Mouse (Mus musculus) testis, adult 2 months (tissue): ENCODE data around the gene Igfbp7. TPM values are rescaled to one million over a fixed set of nuclear protein-coding genes. Genes with fewer than 3 reads are reported as not detected.

Source experiments
- H3K27ac ChIP-seq: fragments of 200-500 bp; 2 replicates; pipeline ENCODE4 v1.5.1; 2012; ENCODE audit warnings: low read depth, low read length; ENCODE audit not compliant: control insufficient read depth, insufficient read depth
- H3K27me3 ChIP-seq: fragments of 200-500 bp; 2 replicates; pipeline ENCODE4 v1.6.1; 2012; ENCODE audit warnings: mild to moderate bottlenecking, low read length, moderate library complexity; ENCODE audit not compliant: control insufficient read depth, insufficient read depth
- H3K36me3 ChIP-seq: fragments of 200-500 bp; 2 replicates; pipeline ENCODE4 v1.6.1; 2012; ENCODE audit warnings: mild to moderate bottlenecking, low read length; ENCODE audit not compliant: control insufficient read depth, insufficient read depth
- H3K4me1 ChIP-seq: fragments of 200-500 bp; 2 replicates; pipeline ENCODE4 v1.6.1; 2012; ENCODE audit warnings: low read length; ENCODE audit not compliant: control insufficient read depth, insufficient read depth
- H3K4me3 ChIP-seq: fragments of 200-500 bp; 2 replicates; pipeline ENCODE4 v1.5.1; 2012; ENCODE audit warnings: low read depth, mild to moderate bottlenecking, low read length, moderate library complexity, mixed read lengths; ENCODE audit not compliant: control insufficient read depth
- CTCF ChIP-seq: fragments of 200-500 bp; IDR thresholded peaks from 2 replicates; pipeline ENCODE4 v1.5.1; 2012; ENCODE audit warnings: low read depth, mild to moderate bottlenecking, inconsistent platforms, low read length, moderate library complexity; ENCODE audit not compliant: control insufficient read depth, insufficient read depth, insufficient replicate concordance
- POLR2A ChIP-seq: fragments of 200-500 bp; IDR thresholded peaks from 2 replicates; pipeline ENCODE4 v1.6.1; 2012; ENCODE audit warnings: low read depth, mild to moderate bottlenecking, inconsistent platforms, low read length, moderate library complexity; ENCODE audit not compliant: control insufficient read depth
- polyA plus RNA-seq: library from polyadenylated mRNA; depleted of rRNA; stranded (reverse); fragments of >200 nt; gene quantifications from 2 replicates; pipeline ENCODE4 v1.2.3, GENCODE M21; 2012; rRNA removed

Igfbp7 gene
- polyA plus RNA-seq, 1 experiment, result 94.8 TPM

GRCm38 (mm10) chr5:77309924-77310772 lies 97.7 kb downstream of the Igfbp7 start, which contains the start of the genes Noa1 and Polr2b:
Gene Noa1, minus strand, starts transcription at chr5:77310084.
Gene Polr2b, plus strand, starts transcription at chr5:77310147.
- Histone ChIP-seq H3K27ac (peak within 1 kb of the TSS; percentile 96), H3K36me3 (peaks cover 1% of the 10 kb centered on the region; the same call in 1 of the 2 replicates), H3K27me3 (no peaks in the 10 kb centered on the region), H3K4me3 (peak within 1 kb of the TSS; percentile 98), H3K4me1 (peaks cover 5% of the 10 kb centered on the region)
- peak; percentile 71 for TF ChIP-seq POLR2A
- TF ChIP-seq CTCF, result no peak

DNA sequence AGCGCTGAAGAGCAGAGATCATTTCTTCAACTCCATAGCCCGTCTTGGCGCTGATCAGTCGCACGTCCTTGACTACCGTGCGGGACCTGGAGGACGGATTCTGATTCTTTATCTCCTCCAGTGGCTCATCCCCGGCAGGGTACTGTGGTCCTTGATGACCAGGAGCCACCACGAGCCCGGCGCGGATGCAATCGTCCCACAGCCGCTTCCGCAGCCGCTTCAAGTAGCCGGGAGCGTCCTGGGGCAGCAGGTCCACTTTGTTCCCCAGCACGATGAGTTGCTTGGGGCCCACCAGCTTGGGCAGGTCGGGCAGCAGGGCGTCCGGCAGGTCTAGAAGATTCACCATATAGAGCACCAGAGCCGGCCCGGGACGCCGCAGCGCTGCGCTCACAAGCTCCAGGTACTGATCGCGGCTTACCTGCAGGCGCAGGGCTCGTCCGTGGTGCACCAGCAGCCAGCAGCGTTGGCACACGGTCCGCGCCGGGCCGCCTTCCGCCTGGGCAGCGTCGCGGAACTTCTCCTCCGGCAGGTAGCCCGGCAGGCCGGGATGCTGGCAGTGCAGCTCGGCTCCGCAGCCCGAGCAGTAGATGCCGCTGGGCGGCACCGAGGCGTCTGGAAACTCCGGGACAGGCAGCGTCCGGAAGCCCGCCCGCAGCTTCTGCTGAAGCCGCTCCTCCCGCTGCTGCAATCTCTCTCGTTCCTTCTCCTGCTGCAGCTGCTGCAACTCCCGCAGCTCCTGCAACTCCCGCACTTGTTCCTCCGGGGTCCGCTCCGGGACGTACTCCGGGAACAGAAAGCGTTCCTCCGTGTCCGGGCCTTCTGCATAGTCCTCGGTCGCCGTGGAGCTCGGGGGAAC lies 98.6 kb downstream of the Igfbp7 start:
- Histone ChIP-seq H3K4me1 (peaks cover 5% of the 10 kb centered on the region), H3K36me3 (peaks cover 1% of the 10 kb centered on the region; the same call in 1 of the 2 replicates), H3K4me3 (peak overlapping the region; percentile 98), H3K27me3 (no peaks in the 10 kb centered on the region), H3K27ac (no peak overlapping the region)
- TF ChIP-seq POLR2A (no peak), CTCF (no peak)

GRCm38 (mm10) chr5:77307821-77308553 lies 99.9 kb downstream of the Igfbp7 start:
- peaks cover 1% of the 10 kb centered on the region; the same call in 1 of the 2 replicates for H3K36me3 ChIP-seq
- H3K4me1 ChIP-seq, result peaks cover 5% of the 10 kb centered on the region
- H3K27me3 ChIP-seq, result no peaks in the 10 kb centered on the region
- no peak overlapping the region for H3K4me3 ChIP-seq
- H3K27ac ChIP-seq, result no peak overlapping the region
- TF ChIP-seq POLR2A (no peak), CTCF (no peak)

GRCm38 (mm10) chr5:77301296-77301903 lies 106.4 kb downstream of the Igfbp7 start:
- no peaks in the 10 kb centered on the region for H3K4me1 ChIP-seq
- TF ChIP-seq POLR2A (no peak), CTCF (no peak)
- H3K4me3 ChIP-seq, result no peak overlapping the region
- H3K36me3 ChIP-seq, result peaks cover 1% of the 10 kb centered on the region; the same call in 1 of the 2 replicates
- H3K27me3 ChIP-seq, result no peaks in the 10 kb centered on the region
- no peak overlapping the region for H3K27ac ChIP-seq

DNA sequence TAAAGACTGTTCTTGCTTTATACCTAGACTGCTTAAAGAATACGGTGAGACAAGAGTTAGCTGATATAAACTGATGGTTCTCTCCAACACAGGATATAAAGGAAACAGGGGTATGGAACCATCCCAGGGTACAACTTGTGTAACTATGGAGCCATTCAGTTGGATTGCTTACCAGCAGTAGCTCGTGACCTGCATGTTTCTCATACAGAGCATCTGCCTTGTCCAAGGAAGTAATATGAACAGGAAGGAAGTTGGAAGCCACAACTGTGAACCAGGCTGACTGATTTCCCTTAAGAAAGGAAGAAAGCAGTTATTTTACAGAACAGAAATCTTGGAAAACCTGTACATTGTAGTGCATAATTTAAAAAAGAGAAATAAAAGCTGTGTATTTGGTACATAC lies 108.4 kb downstream of the Igfbp7 start:
- H3K27ac ChIP-seq, result no peak overlapping the region
- TF ChIP-seq POLR2A, result no peak
- TF ChIP-seq CTCF, result no peak
- H3K4me1 ChIP-seq, result no peaks in the 10 kb centered on the region
- H3K27me3 ChIP-seq, result no peaks in the 10 kb centered on the region
- no peak overlapping the region for H3K4me3 ChIP-seq
- no peaks in the 10 kb centered on the region for H3K36me3 ChIP-seq

Other genes starting within 250 kb of the Igfbp7 start
- gene Spink2, start 196.6 kb downstream of the Igfbp7 start, polyA plus RNA-seq, result 1,806 and 1,967 TPM in 2 replicates
- 3.8 and 4.2 TPM in 2 replicates for gene Rest, start 142.6 kb downstream of the Igfbp7 start, polyA plus RNA-seq
- 4.8 and 5.1 TPM in 2 replicates for gene Noa1, start 98.0 kb downstream of the Igfbp7 start, polyA plus RNA-seq
- 12.9 and 21.8 TPM in 2 replicates for gene Polr2b, start 97.9 kb downstream of the Igfbp7 start, polyA plus RNA-seq